Mouse (Mus musculus): ENCODE measurements around the gene Eif4b. TPM values are rescaled to one million over a fixed set of nuclear protein-coding genes. Genes with fewer than 3 reads are reported as not detected.
"Not testable (repeated sequence)": the region's sequence is repeated elsewhere in the genome, so short reads cannot be mapped to it uniquely, and the experiment has no call there.

The Eif4b gene
- polyA plus RNA-seq, 1 experiment from 2014 or later = 121 TPM

DNA sequence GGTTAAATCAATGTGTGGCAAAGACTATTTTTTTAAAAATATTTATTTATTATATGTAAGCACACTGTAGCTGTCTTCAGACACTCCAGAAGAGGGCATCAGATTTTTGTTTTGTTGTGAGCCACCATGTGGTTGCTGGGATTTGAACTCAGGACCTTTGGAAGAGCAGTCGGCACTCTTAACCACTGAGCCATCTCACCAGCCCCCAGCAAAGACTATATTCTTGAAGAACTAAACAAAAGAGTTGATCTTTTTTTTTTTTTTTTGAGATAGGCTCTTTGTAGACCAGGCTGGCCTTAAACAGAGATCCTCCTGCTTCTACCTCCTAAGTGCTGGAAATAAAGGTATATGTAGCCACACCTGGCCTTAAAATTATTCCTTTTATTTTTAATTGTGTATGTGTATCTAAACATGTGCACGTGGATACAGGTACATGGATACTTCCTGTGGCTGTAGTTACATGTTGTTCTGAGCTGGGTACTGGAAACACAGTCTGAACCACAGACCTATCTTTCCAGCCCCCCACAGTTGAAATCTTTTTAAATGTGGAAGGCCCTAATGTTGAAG is 3.6 kb downstream of the Eif4b start:
- Histone ChIP-seq H3K27ac (no peak overlapping the region), H3K9me3 (no peaks in the 10 kb centered on the region), H3K36me3 (peaks cover 12% of the 10 kb centered on the region), H3K9ac (replicated peaks) (no peak overlapping the region), H3K4me2 (no peak overlapping the region), H3K4me3 (replicated peaks) (no peak overlapping the region), H3K4me1 (replicated peaks) (peaks cover 17% of the 10 kb centered on the region), H3K27me3 (no peaks in the 10 kb centered on the region)
- ATAC-seq (ENCODE audit: insufficient number of reproducible peaks, insufficient read depth, low FRiP score, low TSS enrichment, low read depth) = no peak
- WGBS = 91% methylated on average over 2 of the region's 2 CpGs

DNA sequence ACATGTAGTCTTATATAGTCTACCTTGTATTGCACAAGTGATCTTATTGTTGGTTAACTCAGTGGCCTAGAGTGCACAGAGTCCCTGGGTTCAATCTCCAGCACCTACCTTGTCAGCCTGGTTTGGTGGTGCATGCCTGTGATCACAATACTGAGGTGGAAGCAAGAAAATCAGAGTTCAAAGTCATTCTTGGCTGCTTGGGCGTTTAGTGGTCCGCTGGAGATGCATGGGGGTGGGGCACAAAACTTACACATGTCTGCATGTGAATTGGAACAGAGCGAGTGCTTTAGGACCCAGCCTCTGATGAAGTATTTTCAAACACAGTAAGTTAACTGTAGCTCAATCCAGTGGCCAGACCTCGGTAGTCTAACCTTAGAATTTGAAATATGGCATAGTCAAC is 5.6 kb downstream of the Eif4b start:
- Histone ChIP-seq H3K4me3 (replicated peaks) (no peak overlapping the region), H3K27me3 (no peaks in the 10 kb centered on the region), H3K36me3 (peaks cover 32% of the 10 kb centered on the region), H3K9ac (replicated peaks) (no peak overlapping the region), H3K27ac (no peak overlapping the region), H3K4me1 (replicated peaks) (peaks cover 14% of the 10 kb centered on the region), H3K4me2 (no peak overlapping the region), H3K9me3 (no peaks in the 10 kb centered on the region)
- no peak for ATAC-seq (ENCODE audit: insufficient number of reproducible peaks, insufficient read depth, low FRiP score, low TSS enrichment, low read depth)
- WGBS = 74% methylated on average over 4 of the region's 4 CpGs

DNA sequence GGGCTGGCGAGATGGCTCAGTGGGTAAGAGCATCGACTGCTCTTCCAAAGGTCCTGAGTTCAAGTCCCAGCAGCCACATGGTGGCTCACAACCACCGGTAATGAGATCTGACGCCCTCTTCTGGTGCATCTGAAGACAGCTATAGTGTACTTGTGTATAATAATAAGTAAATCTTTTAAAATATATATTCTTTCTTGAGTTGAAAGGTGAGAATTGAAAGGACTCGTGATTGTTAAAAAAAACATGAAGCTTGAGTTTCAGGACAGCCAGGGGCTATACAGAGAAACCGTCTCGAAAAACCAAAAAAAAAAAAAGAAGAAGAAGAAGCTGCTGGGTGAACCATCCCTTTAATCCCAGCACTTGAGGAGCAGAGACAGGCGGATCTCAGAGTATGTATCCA is 6.4 kb downstream of the Eif4b start:
- peaks cover 11% of the 10 kb centered on the region for H3K4me1 ChIP-seq (replicated peaks)
- ATAC-seq (ENCODE audit: insufficient number of reproducible peaks, insufficient read depth, low FRiP score, low TSS enrichment, low read depth); H3K4me2 ChIP-seq; H3K4me3 ChIP-seq (replicated peaks); H3K9me3 ChIP-seq; H3K27ac ChIP-seq; H3K27me3 ChIP-seq; H3K9ac ChIP-seq (replicated peaks): not testable (repeated sequence)
- 80% methylated on average over 8 of the region's 8 CpGs for WGBS
- peaks cover 39% of the 10 kb centered on the region for H3K36me3 ChIP-seq

DNA sequence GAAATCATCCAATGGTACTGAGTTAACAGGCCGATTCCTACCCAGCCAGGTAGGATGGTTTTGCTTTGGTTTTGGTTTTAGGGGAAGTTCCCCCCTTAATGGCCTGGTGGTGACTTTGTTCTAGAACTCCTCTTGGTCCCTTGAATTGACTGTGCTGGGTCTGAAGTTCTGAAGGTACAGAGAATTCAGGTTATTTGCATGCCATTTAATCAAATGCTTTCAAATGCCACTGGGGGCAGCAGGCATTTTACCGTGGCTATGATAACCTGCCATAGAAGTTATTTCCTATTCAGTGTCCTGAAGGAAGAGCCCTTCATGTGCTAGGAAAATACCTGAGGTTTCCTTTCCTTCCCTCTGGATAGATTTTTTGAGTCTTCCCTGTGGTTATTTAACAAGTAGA is 6.9 kb downstream of the Eif4b start:
- no peaks in the 10 kb centered on the region for H3K9me3 ChIP-seq
- H3K27ac ChIP-seq = no peak overlapping the region
- 83% methylated on average over 2 of the region's 2 CpGs for WGBS
- peaks cover 6% of the 10 kb centered on the region for H3K4me1 ChIP-seq (replicated peaks)
- no peak overlapping the region for H3K9ac ChIP-seq (replicated peaks)
- no peak overlapping the region for H3K4me3 ChIP-seq (replicated peaks)
- no peak overlapping the region for H3K4me2 ChIP-seq
- H3K36me3 ChIP-seq = peaks cover 44% of the 10 kb centered on the region
- no peaks in the 10 kb centered on the region for H3K27me3 ChIP-seq
- ATAC-seq (ENCODE audit: insufficient number of reproducible peaks, insufficient read depth, low FRiP score, low TSS enrichment, low read depth) = no peak

DNA sequence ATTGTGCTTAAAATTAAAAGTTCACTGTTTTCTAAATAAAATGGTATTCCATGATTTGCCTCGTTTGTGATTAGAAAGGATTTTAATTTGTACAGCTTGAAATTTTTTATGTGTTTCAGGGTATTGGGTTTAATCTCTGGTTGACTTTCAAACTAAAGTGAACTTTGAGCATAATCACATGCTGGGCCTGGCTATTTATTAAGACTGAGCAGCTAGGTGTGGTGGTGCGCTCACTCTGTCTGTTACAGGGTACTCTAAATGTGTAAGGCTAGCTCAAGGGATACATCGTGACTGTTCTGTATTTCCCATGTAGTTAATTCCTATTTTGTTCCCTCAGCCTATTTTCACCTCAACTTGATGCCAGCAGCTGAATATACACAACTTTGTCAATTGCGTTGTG is 8.6 kb downstream of the Eif4b start:
- Histone ChIP-seq H3K9ac (replicated peaks) (no peak overlapping the region), H3K27ac (no peak overlapping the region), H3K4me1 (replicated peaks) (no peaks in the 10 kb centered on the region), H3K4me2 (no peak overlapping the region), H3K27me3 (no peaks in the 10 kb centered on the region), H3K4me3 (replicated peaks) (no peak overlapping the region), H3K9me3 (no peaks in the 10 kb centered on the region), H3K36me3 (peaks cover 61% of the 10 kb centered on the region)
- WGBS = 90% methylated on average over 4 of the region's 4 CpGs
- ATAC-seq (ENCODE audit: insufficient number of reproducible peaks, insufficient read depth, low FRiP score, low TSS enrichment, low read depth) = no peak

DNA sequence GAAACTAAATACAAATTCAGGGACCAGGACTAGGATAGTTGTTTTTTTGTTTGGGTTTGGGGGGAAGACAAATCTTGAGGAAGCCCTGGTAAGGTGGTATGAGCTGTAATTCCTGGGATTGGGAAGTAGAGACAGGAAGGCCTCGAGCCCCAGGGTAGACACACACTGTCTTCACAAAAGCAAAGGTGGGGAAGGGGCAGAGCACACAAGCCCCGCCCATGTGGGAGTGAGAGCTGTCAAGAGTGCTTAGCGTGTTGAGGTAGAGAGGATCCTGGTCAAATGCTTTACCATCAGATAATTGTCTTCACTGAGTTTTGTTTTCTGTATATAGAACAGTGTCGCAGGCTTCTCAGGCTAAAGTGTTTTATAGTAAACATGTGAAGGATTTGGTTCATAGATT is 9.5 kb downstream of the Eif4b start:
- Histone ChIP-seq H3K36me3 (peaks cover 70% of the 10 kb centered on the region), H3K4me1 (replicated peaks) (no peaks in the 10 kb centered on the region), H3K9me3 (no peaks in the 10 kb centered on the region), H3K4me2 (no peak overlapping the region), H3K27ac (no peak overlapping the region), H3K4me3 (replicated peaks) (no peak overlapping the region), H3K27me3 (no peaks in the 10 kb centered on the region), H3K9ac (replicated peaks) (no peak overlapping the region)
- WGBS = 87% methylated on average over 4 of the region's 4 CpGs
- no peak for ATAC-seq (ENCODE audit: insufficient number of reproducible peaks, insufficient read depth, low FRiP score, low TSS enrichment, low read depth)

DNA sequence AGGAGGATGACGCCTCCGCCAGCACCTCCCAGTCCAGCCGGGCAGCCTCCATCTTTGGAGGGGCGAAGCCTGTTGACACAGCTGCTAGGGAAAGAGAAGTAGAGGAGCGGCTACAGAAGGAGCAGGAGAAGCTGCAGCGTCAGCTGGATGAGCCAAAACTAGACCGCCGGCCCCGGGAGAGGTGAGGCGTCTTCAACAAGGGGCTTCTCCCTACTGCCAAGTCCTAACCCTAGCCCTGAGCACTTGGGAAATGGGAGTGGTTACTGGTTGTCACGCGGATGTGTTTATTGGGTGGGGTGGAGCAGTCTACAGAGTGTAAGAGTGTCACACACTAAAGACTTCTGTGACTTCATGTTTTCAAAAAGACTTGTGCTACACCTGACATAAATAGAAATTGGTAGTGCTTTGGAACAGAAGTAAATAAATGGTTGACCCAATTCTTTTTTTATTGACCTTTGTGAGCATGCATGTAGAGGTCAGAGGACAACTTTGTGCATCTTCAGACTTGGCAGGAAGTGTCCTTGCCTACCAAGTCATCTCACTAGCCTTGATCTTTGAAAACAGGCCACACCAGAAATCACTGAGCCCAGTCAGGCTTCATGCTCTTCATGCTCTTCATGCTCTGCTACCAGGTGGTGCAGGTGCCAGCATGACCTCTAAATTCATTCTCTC is 16.5 kb downstream of the Eif4b start:
- Histone ChIP-seq H3K27ac (no peak overlapping the region), H3K4me1 (replicated peaks) (no peaks in the 10 kb centered on the region), H3K36me3 (peaks cover 100% of the 10 kb centered on the region), H3K27me3 (no peaks in the 10 kb centered on the region), H3K4me3 (replicated peaks) (no peak overlapping the region), H3K9ac (replicated peaks) (no peak overlapping the region), H3K4me2 (no peak overlapping the region), H3K9me3 (no peaks in the 10 kb centered on the region)
- ATAC-seq (ENCODE audit: insufficient number of reproducible peaks, insufficient read depth, low FRiP score, low TSS enrichment, low read depth) = no peak
- 86% methylated on average over 12 of the region's 12 CpGs for WGBS

DNA sequence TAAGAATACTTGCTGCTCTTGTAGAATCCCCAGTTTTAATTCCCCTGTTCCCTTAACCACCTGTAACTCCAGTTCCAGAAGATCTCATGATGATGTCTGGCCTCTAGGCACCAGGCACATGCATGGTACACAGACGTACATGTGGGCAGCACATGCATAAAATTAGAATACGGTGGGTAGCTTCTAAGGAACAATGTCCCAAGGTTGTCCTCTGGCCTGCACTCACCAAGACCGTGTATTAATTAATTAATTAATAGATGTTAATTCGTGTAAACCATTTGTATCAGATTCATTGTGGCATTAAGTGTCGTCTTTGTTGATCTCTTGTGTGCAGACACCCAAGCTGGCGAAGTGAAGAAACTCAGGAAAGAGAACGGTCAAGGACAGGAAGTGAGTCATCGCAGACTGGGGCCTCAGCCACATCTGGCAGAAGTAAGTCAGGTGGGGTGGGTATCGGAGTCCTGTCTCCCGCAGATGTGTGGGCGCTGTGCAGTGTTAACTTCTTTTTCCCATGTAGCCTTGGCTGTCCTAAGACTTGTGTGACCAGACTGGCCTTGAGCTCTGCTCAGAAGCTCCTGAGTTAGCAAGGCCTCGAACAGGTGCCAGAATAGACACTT is 17.6 kb downstream of the Eif4b start:
- H3K27ac ChIP-seq = no peak overlapping the region
- no peak for ATAC-seq (ENCODE audit: insufficient number of reproducible peaks, insufficient read depth, low FRiP score, low TSS enrichment, low read depth)
- H3K4me3 ChIP-seq (replicated peaks) = no peak overlapping the region
- H3K27me3 ChIP-seq = no peaks in the 10 kb centered on the region
- no peaks in the 10 kb centered on the region for H3K4me1 ChIP-seq (replicated peaks)
- no peak overlapping the region for H3K4me2 ChIP-seq
- no peak overlapping the region for H3K9ac ChIP-seq (replicated peaks)
- 84% methylated on average over 12 of the region's 12 CpGs for WGBS
- no peaks in the 10 kb centered on the region for H3K9me3 ChIP-seq
- H3K36me3 ChIP-seq = peaks cover 100% of the 10 kb centered on the region

DNA sequence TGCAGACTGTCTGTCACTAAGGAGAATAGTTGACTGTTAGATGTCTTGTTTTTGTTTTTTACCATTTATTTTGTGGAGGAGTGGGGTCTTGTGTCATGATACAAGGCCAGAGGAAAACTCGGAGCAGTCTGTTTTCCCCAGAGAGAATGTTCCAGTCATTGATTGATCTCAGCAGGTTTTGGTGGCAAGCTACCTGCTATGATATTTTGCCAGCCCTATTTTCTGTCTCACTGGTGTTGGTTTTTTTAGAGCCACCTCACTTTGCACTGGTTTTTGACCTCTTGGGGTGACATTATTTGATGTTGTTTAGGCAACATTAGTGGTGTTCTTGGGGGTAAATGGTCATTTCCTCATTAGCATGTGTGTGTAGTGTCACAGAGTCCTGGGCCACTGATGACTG is 18.1 kb downstream of the Eif4b start:
- H3K9ac ChIP-seq (replicated peaks) = no peak overlapping the region
- H3K4me1 ChIP-seq (replicated peaks) = no peaks in the 10 kb centered on the region
- H3K9me3 ChIP-seq = no peaks in the 10 kb centered on the region
- H3K36me3 ChIP-seq = peaks cover 100% of the 10 kb centered on the region
- no peak overlapping the region for H3K4me3 ChIP-seq (replicated peaks)
- no peak overlapping the region for H3K27ac ChIP-seq
- H3K27me3 ChIP-seq = no peaks in the 10 kb centered on the region
- ATAC-seq (ENCODE audit: insufficient number of reproducible peaks, insufficient read depth, low FRiP score, low TSS enrichment, low read depth) = no peak
- 86% methylated on average over 1 of the region's 1 CpGs for WGBS
- H3K4me2 ChIP-seq = no peak overlapping the region

DNA sequence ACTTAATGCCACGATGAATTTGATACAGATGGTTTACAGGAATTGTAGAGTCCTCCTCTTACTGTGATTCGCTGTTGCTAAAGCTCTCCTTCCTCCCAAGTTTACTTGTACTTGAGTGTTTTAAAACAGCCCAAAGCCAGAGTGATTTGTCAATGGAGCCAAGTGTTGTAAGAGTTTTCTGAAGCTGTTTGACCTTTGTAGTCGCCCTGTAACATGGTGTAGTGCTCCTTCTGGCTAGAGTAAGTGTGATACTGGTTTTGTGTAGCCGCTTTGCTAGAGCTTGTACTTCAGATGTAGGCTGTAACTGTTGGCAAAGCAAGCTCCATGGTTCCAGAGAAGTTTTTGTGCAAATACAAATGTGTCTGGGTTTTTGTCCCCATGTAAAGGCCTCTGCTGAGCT is 18.6 kb downstream of the Eif4b start:
- Histone ChIP-seq H3K4me3 (replicated peaks) (no peak overlapping the region), H3K4me2 (no peak overlapping the region), H3K27me3 (no peaks in the 10 kb centered on the region), H3K4me1 (replicated peaks) (peaks cover 2% of the 10 kb centered on the region), H3K36me3 (peaks cover 98% of the 10 kb centered on the region), H3K27ac (no peak overlapping the region), H3K9me3 (no peaks in the 10 kb centered on the region), H3K9ac (replicated peaks) (no peak overlapping the region)
- WGBS = 88% methylated on average over 4 of the region's 4 CpGs
- no peak for ATAC-seq (ENCODE audit: insufficient number of reproducible peaks, insufficient read depth, low FRiP score, low TSS enrichment, low read depth)

DNA sequence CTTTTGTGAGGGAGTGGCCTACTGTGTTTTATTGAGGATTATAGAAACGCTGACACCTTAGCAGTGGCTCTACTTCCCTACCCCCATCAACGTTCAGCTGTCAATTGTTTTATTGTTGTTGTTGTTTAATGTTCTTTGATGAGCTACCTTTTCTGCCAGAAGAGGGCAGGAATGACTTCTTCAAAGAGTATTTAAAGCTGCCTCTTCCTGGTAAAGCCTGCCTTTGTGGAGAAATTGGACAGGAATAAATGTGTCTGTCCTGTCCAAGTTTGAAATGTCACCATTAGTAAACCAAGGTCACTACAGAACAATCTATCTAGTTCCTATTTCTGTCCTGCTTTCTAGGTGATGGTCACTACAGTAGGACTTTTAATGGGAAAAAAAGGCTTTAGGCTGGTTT is 20.6 kb downstream of the Eif4b start:
- WGBS = 22% methylated on average over 2 of the region's 2 CpGs
- Histone ChIP-seq H3K27me3 (no peaks in the 10 kb centered on the region), H3K27ac (no peak overlapping the region), H3K36me3 (peaks cover 94% of the 10 kb centered on the region), H3K4me2 (no peak overlapping the region), H3K4me1 (replicated peaks) (peaks cover 22% of the 10 kb centered on the region), H3K4me3 (replicated peaks) (no peak overlapping the region), H3K9me3 (no peaks in the 10 kb centered on the region), H3K9ac (replicated peaks) (no peak overlapping the region)
- ATAC-seq (ENCODE audit: insufficient number of reproducible peaks, insufficient read depth, low FRiP score, low TSS enrichment, low read depth) = no peak

DNA sequence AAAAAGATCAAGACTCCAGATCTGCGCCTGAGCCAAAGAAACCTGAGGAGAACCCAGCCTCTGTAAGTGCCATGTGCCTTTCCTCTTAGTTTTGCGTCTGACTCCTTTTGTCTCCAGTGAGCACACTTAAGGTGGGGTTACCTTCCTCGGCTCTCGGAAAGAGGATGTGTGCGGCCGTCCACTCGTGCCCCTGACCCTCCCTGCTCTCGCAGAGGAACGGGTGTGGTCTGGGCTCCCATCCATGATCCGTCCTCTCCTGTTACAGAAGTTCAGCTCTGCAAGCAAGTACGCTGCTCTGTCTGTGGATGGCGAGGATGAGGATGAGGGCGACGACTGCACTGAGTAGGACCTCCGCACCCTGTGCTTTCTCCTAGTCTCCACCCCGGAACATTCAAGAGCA is 21.4 kb downstream of the Eif4b start:
- H3K27ac ChIP-seq = no peak overlapping the region
- ATAC-seq (ENCODE audit: insufficient number of reproducible peaks, insufficient read depth, low FRiP score, low TSS enrichment, low read depth) = no peak
- no peaks in the 10 kb centered on the region for H3K27me3 ChIP-seq
- H3K9ac ChIP-seq (replicated peaks) = no peak overlapping the region
- no peaks in the 10 kb centered on the region for H3K9me3 ChIP-seq
- 88% methylated on average over 16 of the region's 16 CpGs for WGBS
- no peak overlapping the region for H3K4me2 ChIP-seq
- peaks cover 30% of the 10 kb centered on the region for H3K4me1 ChIP-seq (replicated peaks)
- no peak overlapping the region for H3K4me3 ChIP-seq (replicated peaks)
- H3K36me3 ChIP-seq = peaks cover 85% of the 10 kb centered on the region

Data from limb, embryonic 12.5 days (tissue).